Mouse (Mus musculus) intestine, postnatal 0 days (tissue): ENCODE measurements around the gene Lrfn2. TPM values are rescaled to one million over a fixed set of nuclear protein-coding genes. Genes with fewer than 3 reads are reported as not detected.

Experiments used
- ATAC-seq: fragments of 200-750 bp; cut with Nextera tagmentation; 2 replicates; pipeline ENCODE4 v1.8.0; 2017; ENCODE audit warnings: mild to moderate bottlenecking, moderate TSS enrichment, moderate library complexity
- H3K27ac ChIP-seq: fragments of 300-500 bp; sonication (generic); 2 replicates; pipeline ENCODE4 v1.5.1; 2014; ENCODE audit warnings: mild to moderate bottlenecking, low read depth, low read length, moderate library complexity
- H3K27me3 ChIP-seq: fragments of 300-500 bp; sonication (generic); replicated peaks from 2 replicates; pipeline ENCODE4 v1.6.1; 2014; ENCODE audit warnings: low read length, mixed read lengths; ENCODE audit not compliant: control insufficient read depth, insufficient read depth
- H3K36me3 ChIP-seq: fragments of 300-500 bp; sonication (generic); 2 replicates; pipeline ENCODE4 v1.6.1; 2014; ENCODE audit warnings: mild to moderate bottlenecking, moderate library complexity; ENCODE audit not compliant: control insufficient read depth, insufficient read depth
- H3K4me1 ChIP-seq: fragments of 300-500 bp; sonication (generic); replicated peaks from 2 replicates; pipeline ENCODE4 v1.6.1; 2014; ENCODE audit warnings: antibody characterized with exemption, low read length, mixed read lengths; ENCODE audit not compliant: control insufficient read depth, insufficient read depth
- H3K4me2 ChIP-seq: fragments of 300-500 bp; sonication (generic); replicated peaks from 2 replicates; pipeline ENCODE4 v1.6.1; 2014; ENCODE audit warnings: low read depth, mild to moderate bottlenecking, moderate library complexity
- H3K4me3 ChIP-seq: fragments of 300-500 bp; sonication (generic); 2 replicates; pipeline ENCODE4 v1.5.1; 2014; ENCODE audit warnings: low read depth, low read length
- H3K9ac ChIP-seq: fragments of 300-500 bp; sonication (generic); 2 replicates; pipeline ENCODE4 v1.6.1; 2014; ENCODE audit warnings: mild to moderate bottlenecking, low read depth, low read length
- H3K9me3 ChIP-seq: fragments of 300-500 bp; sonication (generic); 2 replicates; pipeline ENCODE4 v1.6.1; 2016; ENCODE audit warnings: mixed run types; ENCODE audit not compliant: control insufficient read depth
- CTCF ChIP-seq: sonication (generic); IDR thresholded peaks from 2 replicates; pipeline ENCODE4 v1.5.1; 2016; ENCODE audit warnings: low read depth, mild to moderate bottlenecking, control low read depth, antibody characterized with exemption, moderate library complexity
- WGBS: fragments of 180-500 bp; shearing (Covaris S2); extraction: QIAGEN DNeasy Blood & Tissue Kit; methylation state at CpG from one replicate; pipeline ENCODE4 v1.1.7; 2014; 5-methylcytosine and 5-hydroxymethylcytosine counted together
- polyA plus RNA-seq: library from polyadenylated mRNA; unstranded; fragments of >200 nt; fragmentation: Nextera tagmentation; extraction: Ambion mirVana; gene quantifications from 2 replicates; pipeline ENCODE4 v1.2.1, GENCODE M21; 2015

Lrfn2 gene
- polyA plus RNA-seq, 1 experiment from 2014 or later, result 0.20 TPM

DNA sequence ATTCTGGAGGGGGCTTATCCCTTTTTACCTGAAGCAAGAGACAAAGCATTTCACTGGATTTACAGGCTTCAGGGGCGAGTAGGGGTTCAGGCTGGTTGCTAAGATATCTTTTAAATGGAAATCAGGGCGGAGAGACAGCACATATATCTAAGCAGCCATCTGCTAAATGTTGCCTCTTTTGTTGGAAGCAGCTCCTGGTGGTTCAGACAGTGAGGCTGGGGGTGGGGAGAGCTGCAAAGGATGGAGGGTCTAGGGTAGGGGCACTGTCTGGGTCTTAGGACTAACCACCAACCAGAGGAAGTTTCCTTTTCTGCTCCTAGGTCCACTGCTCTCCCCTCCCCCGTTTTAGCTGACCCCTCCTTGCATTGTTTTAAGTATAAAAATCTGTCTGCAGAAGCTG lies 131.6 kb downstream of the Lrfn2 start:
- TF ChIP-seq CTCF, result no peak
- ATAC-seq, result no peak
- Histone ChIP-seq H3K27me3 (no peaks in the 10 kb centered on the region), H3K4me1 (no peaks in the 10 kb centered on the region), H3K36me3 (no peaks in the 10 kb centered on the region), H3K27ac (no peak overlapping the region), H3K4me2 (no peak overlapping the region), H3K9ac (no peak overlapping the region), H3K9me3 (no peaks in the 10 kb centered on the region), H3K4me3 (no peak overlapping the region)
- 40% methylated on average over 3 of the region's 3 CpGs for WGBS

DNA sequence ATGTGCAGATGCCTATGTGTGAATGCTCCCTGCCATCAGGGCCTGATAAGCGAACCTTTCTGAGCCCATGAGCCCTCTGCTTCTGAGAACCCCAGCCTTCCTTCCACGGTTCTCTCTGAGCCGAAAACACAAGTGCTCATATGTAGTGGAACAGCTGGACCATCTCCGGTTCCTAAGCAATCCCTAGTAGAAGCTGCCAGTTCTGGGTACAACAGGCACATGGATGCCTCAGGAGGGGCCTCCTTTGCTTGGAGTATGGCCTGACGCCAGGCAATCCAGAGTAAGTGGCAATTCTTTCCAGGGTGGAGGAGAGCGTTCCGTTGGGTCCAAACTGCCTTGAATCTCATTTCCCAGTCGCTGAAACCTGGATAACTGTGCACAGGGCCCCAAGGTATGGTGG lies 132.3 kb downstream of the Lrfn2 start:
- whole genome bisulfite sequencing, result 79% methylated on average over 8 of the region's 8 CpGs
- no peak overlapping the region for H3K4me2 ChIP-seq
- H3K36me3 ChIP-seq, result no peaks in the 10 kb centered on the region
- no peak for TF ChIP-seq CTCF
- no peaks in the 10 kb centered on the region for H3K27me3 ChIP-seq
- H3K4me1 ChIP-seq, result no peaks in the 10 kb centered on the region
- no peak for ATAC-seq
- H3K27ac ChIP-seq, result no peak overlapping the region
- no peaks in the 10 kb centered on the region for H3K9me3 ChIP-seq
- H3K9ac ChIP-seq, result no peak overlapping the region
- no peak overlapping the region for H3K4me3 ChIP-seq

DNA sequence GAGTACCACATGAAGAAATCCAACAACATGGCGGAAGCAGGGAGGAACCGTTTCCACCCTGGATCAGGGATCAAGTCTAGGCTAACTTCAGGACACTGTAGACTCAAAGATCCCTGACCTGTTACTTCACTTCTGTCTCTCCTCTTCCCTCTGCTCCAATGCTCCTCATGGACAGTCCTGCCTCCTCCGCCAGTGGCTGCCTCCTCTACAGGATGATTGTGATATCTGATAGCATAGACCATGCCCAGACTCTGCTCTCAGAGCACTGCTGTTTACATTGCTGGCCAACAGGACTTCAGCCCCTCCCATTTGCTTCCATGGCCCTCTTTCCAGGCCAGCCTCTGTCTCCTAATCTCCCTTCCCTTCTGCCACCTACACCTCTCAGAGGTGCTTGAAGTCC lies 132.9 kb downstream of the Lrfn2 start:
- 79% methylated on average over 3 of the region's 3 CpGs for WGBS
- ATAC-seq, result no peak

DNA sequence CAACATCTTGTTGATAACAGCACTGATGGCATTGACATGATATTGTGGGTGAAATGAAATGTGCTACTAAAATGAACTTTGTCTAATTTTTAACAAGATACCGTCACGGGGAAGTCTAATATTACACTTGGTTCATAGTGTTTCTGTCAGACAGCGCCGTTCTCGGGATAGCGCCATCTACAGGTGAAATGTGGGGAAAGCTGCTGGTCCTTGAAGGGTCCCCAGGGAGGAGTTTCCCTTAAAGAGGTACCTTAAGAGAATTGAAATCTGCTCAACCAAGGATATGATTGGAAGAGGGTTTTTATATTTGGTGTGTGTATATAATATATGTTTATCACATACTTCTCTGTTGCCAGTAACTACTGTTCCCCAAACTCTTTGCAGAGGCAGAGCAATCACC lies 134.6 kb downstream of the Lrfn2 start:
- 0 out of 2 replicates have a peak, but pooled peaks have one; percentile 26 for TF ChIP-seq CTCF
- Histone ChIP-seq H3K9me3 (no peaks in the 10 kb centered on the region), H3K4me1 (no peaks in the 10 kb centered on the region), H3K4me3 (no peak overlapping the region), H3K27ac (no peak overlapping the region), H3K36me3 (no peaks in the 10 kb centered on the region), H3K4me2 (no peak overlapping the region), H3K9ac (no peak overlapping the region), H3K27me3 (no peaks in the 10 kb centered on the region)
- WGBS, result 57% methylated on average over 6 of the region's 6 CpGs
- no peak for ATAC-seq

More for the DNA sequence above, 132.9 kb downstream of the Lrfn2 start:
- no peaks in the 10 kb centered on the region for H3K36me3 ChIP-seq
- H3K9ac ChIP-seq, result no peak overlapping the region
- no peaks in the 10 kb centered on the region for H3K27me3 ChIP-seq
- no peak overlapping the region for H3K27ac ChIP-seq
- no peak for TF ChIP-seq CTCF
- H3K4me2 ChIP-seq, result no peak overlapping the region
- no peak overlapping the region for H3K4me3 ChIP-seq
- H3K4me1 ChIP-seq, result no peaks in the 10 kb centered on the region
- H3K9me3 ChIP-seq, result no peaks in the 10 kb centered on the region

DNA sequence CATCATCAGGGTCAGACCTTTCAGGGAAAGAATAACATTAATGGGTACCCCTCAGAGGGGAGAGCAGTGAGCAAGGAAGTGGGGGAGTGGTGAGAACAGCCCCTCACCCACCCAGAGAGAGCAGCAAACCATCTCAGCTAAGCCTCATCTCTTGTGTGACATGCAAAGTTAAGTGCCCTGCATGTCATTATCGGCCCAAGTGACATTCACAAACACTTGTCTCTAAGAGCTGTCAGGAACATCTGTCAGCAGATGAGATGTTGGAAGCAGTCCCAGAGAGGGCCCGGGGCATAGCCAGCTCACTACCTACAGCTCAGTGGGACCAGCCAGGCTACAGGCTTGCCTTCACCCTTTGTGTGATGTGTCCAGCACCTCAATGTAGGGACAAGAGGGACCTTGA lies 146.0 kb downstream of the Lrfn2 start:
- no peak for TF ChIP-seq CTCF
- Histone ChIP-seq H3K36me3 (no peaks in the 10 kb centered on the region), H3K4me3 (no peak overlapping the region), H3K4me1 (no peaks in the 10 kb centered on the region), H3K27me3 (no peaks in the 10 kb centered on the region), H3K9ac (no peak overlapping the region), H3K9me3 (no peaks in the 10 kb centered on the region), H3K4me2 (no peak overlapping the region), H3K27ac (no peak overlapping the region)
- 49% methylated on average over 2 of the region's 2 CpGs for WGBS
- ATAC-seq, result no peak

DNA sequence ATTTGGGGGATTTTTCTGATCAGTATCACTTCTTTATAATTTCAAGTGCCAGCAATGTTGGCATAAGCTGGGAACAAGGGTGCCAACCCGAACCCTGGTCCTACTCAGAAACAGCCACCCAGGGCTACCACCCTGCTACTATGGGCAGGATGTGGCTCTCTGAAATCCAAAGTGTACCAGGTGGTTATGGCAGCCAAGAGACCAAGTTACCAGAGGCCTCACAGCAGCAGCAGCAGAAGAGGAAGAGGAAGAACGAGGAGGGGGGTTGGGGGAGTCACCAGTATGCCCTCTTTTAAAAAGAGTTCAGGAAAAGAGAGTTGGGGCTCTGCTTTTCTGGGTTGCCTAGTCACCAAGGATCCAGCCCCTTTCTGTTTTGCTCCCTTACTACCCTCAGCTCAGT lies 147.5 kb downstream of the Lrfn2 start:
- 52% methylated on average over 2 of the region's 2 CpGs for WGBS
- no peak for TF ChIP-seq CTCF
- H3K4me3 ChIP-seq, result no peak overlapping the region
- no peaks in the 10 kb centered on the region for H3K9me3 ChIP-seq
- no peaks in the 10 kb centered on the region for H3K36me3 ChIP-seq
- no peak overlapping the region for H3K9ac ChIP-seq
- H3K4me2 ChIP-seq, result no peak overlapping the region
- ATAC-seq, result no peak
- H3K27ac ChIP-seq, result no peak overlapping the region
- H3K4me1 ChIP-seq, result no peaks in the 10 kb centered on the region
- H3K27me3 ChIP-seq, result no peaks in the 10 kb centered on the region
